Mouse (Mus musculus): Measurements from ENCODE around the gene Dcun1d4. TPM values are rescaled to one million over a fixed set of nuclear protein-coding genes. Genes with fewer than 3 reads are reported as not detected.

Gene Dcun1d4
- total and polyA plus RNA-seq, 2 experiments from 2014 or later: 5.2 to 10.4 TPM

DNA sequence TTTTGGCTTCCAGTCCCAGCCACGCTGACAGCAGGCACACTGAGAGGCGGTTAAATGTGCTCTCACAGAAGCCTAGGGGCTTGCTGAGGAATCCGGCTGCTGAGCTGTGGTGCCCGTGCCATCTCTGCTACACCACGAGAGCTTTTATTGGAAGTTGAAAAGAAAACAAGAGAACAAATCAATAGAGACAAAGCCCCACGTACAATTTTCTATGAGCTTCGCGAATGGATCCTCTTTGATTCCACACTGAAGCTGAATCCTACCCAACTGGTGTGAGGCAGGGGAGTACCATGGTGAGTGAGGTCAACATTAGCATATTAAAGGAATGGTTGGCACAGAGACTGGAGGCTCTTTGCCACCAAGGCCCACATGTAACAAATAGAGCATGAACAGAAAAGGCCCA lies 120.6 kb downstream of the Dcun1d4 start:
- no peaks in the 10 kb centered on the region for H3K9me3 ChIP-seq (replicated peaks; ENCODE audit: control insufficient read depth, low read length)

DNA sequence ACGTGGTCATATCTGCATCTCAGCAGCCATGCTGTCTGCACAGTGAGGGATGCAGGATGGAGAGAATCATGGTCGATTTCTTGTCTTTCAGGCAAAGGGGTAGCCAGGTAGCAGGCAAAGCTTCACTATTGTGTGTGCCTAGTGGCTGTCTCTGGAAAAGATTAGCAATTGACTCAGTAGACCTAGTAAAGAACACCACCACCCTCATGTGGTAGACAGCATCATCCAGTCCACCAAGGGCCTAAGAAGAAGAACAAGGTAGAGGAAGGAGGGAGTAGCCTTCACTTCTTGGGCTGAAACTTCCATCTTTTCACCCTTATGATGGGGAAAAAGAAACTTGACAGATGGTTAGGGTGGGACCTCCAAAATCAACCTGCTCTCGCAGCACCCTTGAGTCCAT lies 122.1 kb downstream of the Dcun1d4 start:
- Histone ChIP-seq H3K27ac (ENCODE audit: low read depth) (no peak overlapping the region), H3K4me2 (ENCODE audit: low read depth, low read length) (no peak overlapping the region), H3K9me3 (replicated peaks; ENCODE audit: control insufficient read depth, low read length) (no peaks in the 10 kb centered on the region), H3K27me3 (ENCODE audit: control insufficient read depth, insufficient read depth, low read length) (no peaks in the 10 kb centered on the region), H3K4me3 (ENCODE audit: low read depth, low read length) (no peak overlapping the region), H3K4me1 (ENCODE audit: control insufficient read depth, insufficient read depth) (no peaks in the 10 kb centered on the region), H3K36me3 (replicated peaks; ENCODE audit: control insufficient read depth, insufficient read depth, low read length) (no peaks in the 10 kb centered on the region), H3K9ac (replicated peaks; ENCODE audit: low read depth, low read length) (no peak overlapping the region)
- DNase-seq (ENCODE audit: low spot score): no peak
- TF ChIP-seq CTCF (IDR thresholded peaks at IDR 0.05; ENCODE audit: low read depth): no peak
- no peak for TF ChIP-seq EP300 (IDR thresholded peaks at IDR 0.05; ENCODE audit: low read depth)
- WGBS: 76% methylated on average over 3 of the region's 3 CpGs
- no peak for ATAC-seq (ENCODE audit: insufficient read depth, low read depth)

More for the DNA sequence above, 120.6 kb downstream of the Dcun1d4 start:
- no peak for DNase-seq (ENCODE audit: low spot score)
- Histone ChIP-seq H3K4me1 (ENCODE audit: control insufficient read depth, insufficient read depth) (no peaks in the 10 kb centered on the region), H3K9ac (replicated peaks; ENCODE audit: low read depth, low read length) (no peak overlapping the region), H3K27me3 (ENCODE audit: control insufficient read depth, insufficient read depth, low read length) (no peaks in the 10 kb centered on the region), H3K27ac (ENCODE audit: low read depth) (no peak overlapping the region), H3K36me3 (replicated peaks; ENCODE audit: control insufficient read depth, insufficient read depth, low read length) (no peaks in the 10 kb centered on the region), H3K4me3 (ENCODE audit: low read depth, low read length) (no peak overlapping the region), H3K4me2 (ENCODE audit: low read depth, low read length) (no peak overlapping the region)
- TF ChIP-seq CTCF (IDR thresholded peaks at IDR 0.05; ENCODE audit: low read depth): no peak
- no peak for ATAC-seq (ENCODE audit: insufficient read depth, low read depth)
- WGBS: 84% methylated on average over 8 of the region's 8 CpGs

DNA sequence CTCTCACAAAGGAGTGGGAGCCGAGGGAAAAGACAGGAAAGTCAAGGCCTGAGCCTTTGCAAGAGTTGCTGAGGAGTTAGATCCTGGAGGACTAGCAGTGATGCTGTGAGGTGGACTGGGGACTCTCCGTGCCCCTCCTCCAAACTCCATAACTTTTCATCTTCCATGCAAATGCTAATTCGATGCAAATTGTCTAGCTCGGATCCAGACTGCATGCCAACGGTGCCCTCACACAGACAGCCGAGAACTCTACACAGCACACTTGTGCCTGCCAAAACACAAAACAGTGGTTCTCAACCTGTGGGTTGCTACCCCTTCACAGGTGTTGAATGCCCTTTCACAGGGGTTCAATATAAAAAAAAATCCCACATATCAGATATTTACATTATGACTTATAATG lies 123.7 kb downstream of the Dcun1d4 start:
- no peaks in the 10 kb centered on the region for H3K9me3 ChIP-seq (replicated peaks; ENCODE audit: control insufficient read depth, low read length)
- no peak for TF ChIP-seq CTCF (IDR thresholded peaks at IDR 0.05; ENCODE audit: low read depth)
- no peak for TF ChIP-seq EP300 (IDR thresholded peaks at IDR 0.05; ENCODE audit: low read depth)
- H3K4me2 ChIP-seq (ENCODE audit: low read depth, low read length): no peak overlapping the region
- H3K4me1 ChIP-seq (ENCODE audit: control insufficient read depth, insufficient read depth): no peaks in the 10 kb centered on the region
- H3K36me3 ChIP-seq (replicated peaks; ENCODE audit: control insufficient read depth, insufficient read depth, low read length): no peaks in the 10 kb centered on the region
- no peak overlapping the region for H3K4me3 ChIP-seq (ENCODE audit: low read depth, low read length)
- H3K9ac ChIP-seq (replicated peaks; ENCODE audit: low read depth, low read length): no peak overlapping the region
- DNase-seq (ENCODE audit: low spot score): no peak
- ATAC-seq (ENCODE audit: insufficient read depth, low read depth): no peak
- H3K27me3 ChIP-seq (ENCODE audit: control insufficient read depth, insufficient read depth, low read length): no peaks in the 10 kb centered on the region
- 83% methylated on average over 6 of the region's 6 CpGs for WGBS
- H3K27ac ChIP-seq (ENCODE audit: low read depth): no peak overlapping the region

DNA sequence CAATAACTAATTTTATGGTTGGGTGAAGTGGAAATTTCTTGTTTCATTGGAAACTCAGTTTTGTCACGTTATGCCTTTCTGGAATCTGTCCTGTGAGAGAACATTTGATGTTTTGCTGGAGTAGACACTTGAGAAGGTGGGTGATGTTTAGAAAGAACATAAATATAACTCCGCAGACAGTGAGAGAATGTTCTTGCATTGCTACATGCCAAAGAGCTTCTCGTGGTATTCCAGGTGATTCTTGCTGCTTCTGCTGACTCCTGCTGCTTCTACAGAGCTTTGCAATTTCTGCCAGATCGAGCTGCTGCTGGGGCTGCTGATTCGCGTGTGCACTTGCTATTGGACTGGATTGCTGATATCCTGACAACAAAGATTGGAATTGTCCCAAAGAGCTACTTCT lies 124.2 kb downstream of the Dcun1d4 start:
- H3K9me3 ChIP-seq (replicated peaks; ENCODE audit: control insufficient read depth, low read length): 0 out of 2 replicates have a peak, but pooled peaks cover 2% of the 10 kb centered on the region
- H3K36me3 ChIP-seq (replicated peaks; ENCODE audit: control insufficient read depth, insufficient read depth, low read length): no peaks in the 10 kb centered on the region
- no peak overlapping the region for H3K4me3 ChIP-seq (ENCODE audit: low read depth, low read length)
- no peak overlapping the region for H3K4me2 ChIP-seq (ENCODE audit: low read depth, low read length)
- H3K27me3 ChIP-seq (ENCODE audit: control insufficient read depth, insufficient read depth, low read length): no peaks in the 10 kb centered on the region
- H3K9ac ChIP-seq (replicated peaks; ENCODE audit: low read depth, low read length): no peak overlapping the region
- TF ChIP-seq EP300 (IDR thresholded peaks at IDR 0.05; ENCODE audit: low read depth): no peak
- no peak for TF ChIP-seq CTCF (IDR thresholded peaks at IDR 0.05; ENCODE audit: low read depth)
- H3K27ac ChIP-seq (ENCODE audit: low read depth): no peak overlapping the region
- 84% methylated on average over 6 of the region's 6 CpGs for WGBS
- H3K4me1 ChIP-seq (ENCODE audit: control insufficient read depth, insufficient read depth): no peaks in the 10 kb centered on the region
- DNase-seq (ENCODE audit: low spot score) (no peak), ATAC-seq (ENCODE audit: insufficient read depth, low read depth) (no peak)

Other genes starting within 250 kb of the Dcun1d4 start
- gene Fryl, start 224.4 kb upstream of the Dcun1d4 start, total RNA-seq (2014; rRNA removed; ENCODE audit: low replicate concordance): 43.0 and 46.1 TPM in 2 replicates
- 16.9 and 19.3 TPM in 2 replicates for gene Fryl, start 224.4 kb upstream of the Dcun1d4 start, polyA plus RNA-seq (2015; fragmentation: Nextera tagmentation; extraction: Ambion mirVana)
- gene Ociad1, start 188.2 kb upstream of the Dcun1d4 start, total RNA-seq (2014; rRNA removed; ENCODE audit: low replicate concordance): 131 and 139 TPM in 2 replicates
- 265 TPM in 2 replicates for gene Ociad1, start 188.2 kb upstream of the Dcun1d4 start, polyA plus RNA-seq (2015; fragmentation: Nextera tagmentation; extraction: Ambion mirVana)
- gene Ociad2, start 140.0 kb upstream of the Dcun1d4 start, total RNA-seq (2014; rRNA removed; ENCODE audit: low replicate concordance): 6.7 and 13.3 TPM in 2 replicates
- 16.7 and 19.6 TPM in 2 replicates for gene Ociad2, start 140.0 kb upstream of the Dcun1d4 start, polyA plus RNA-seq (2015; fragmentation: Nextera tagmentation; extraction: Ambion mirVana)
- not detected in 2 replicates for gene Cwh43, start 74.9 kb upstream of the Dcun1d4 start, total RNA-seq (2014; rRNA removed; ENCODE audit: low replicate concordance)
- gene Cwh43, start 74.9 kb upstream of the Dcun1d4 start, polyA plus RNA-seq (2015; fragmentation: Nextera tagmentation; extraction: Ambion mirVana): 0.08 TPM in 1 of 2 replicates, not detected in the other
- gene Lrrc66, start 151.5 kb downstream of the Dcun1d4 start, total RNA-seq (2014; rRNA removed; ENCODE audit: low replicate concordance): 0.23 TPM in 1 of 2 replicates, not detected in the other
- 0.07 TPM in 1 of 2 replicates, not detected in the other for gene Lrrc66, start 151.5 kb downstream of the Dcun1d4 start, polyA plus RNA-seq (2015; fragmentation: Nextera tagmentation; extraction: Ambion mirVana)
- gene Sgcb, start 166.8 kb downstream of the Dcun1d4 start, total RNA-seq (2014; rRNA removed; ENCODE audit: low replicate concordance): 20.8 and 25.2 TPM in 2 replicates
- 46.9 and 49.0 TPM in 2 replicates for gene Sgcb, start 166.8 kb downstream of the Dcun1d4 start, polyA plus RNA-seq (2015; fragmentation: Nextera tagmentation; extraction: Ambion mirVana)
- gene Spata18, start 170.4 kb downstream of the Dcun1d4 start, total RNA-seq (2014; rRNA removed; ENCODE audit: low replicate concordance): 0.27 and 1.0 TPM in 2 replicates
- gene Spata18, start 170.4 kb downstream of the Dcun1d4 start, polyA plus RNA-seq (2015; fragmentation: Nextera tagmentation; extraction: Ambion mirVana): 0.84 and 0.87 TPM in 2 replicates

Measured in heart, postnatal 0 days (tissue).